Mouse (Mus musculus) embryonic facial prominence, embryonic 12.5 days (tissue): ENCODE measurements at regions not wholly inside any gene's neighbourhood (a gene's known extent, or its start where the extent isn't known, plus 50 kb on each side); places are given as distances from the start of the nearest gene placed in this dataset.

Source experiments
- ATAC-seq: fragments of 200-750 bp; cut with Nextera tagmentation; 2 replicates; pipeline ENCODE4 v1.8.0; 2017; ENCODE audit not compliant: insufficient number of reproducible peaks, insufficient read depth, low FRiP score, low TSS enrichment
- H3K27ac ChIP-seq: fragments of 300-500 bp; sonication (generic); 2 replicates; pipeline ENCODE4 v1.5.1; 2016; ENCODE audit warnings: mild to moderate bottlenecking
- H3K27me3 ChIP-seq: fragments of 300-500 bp; sonication (generic); 2 replicates; pipeline ENCODE4 v1.6.1; 2016; ENCODE audit warnings: mild to moderate bottlenecking, moderate library complexity
- H3K36me3 ChIP-seq: fragments of 300-500 bp; sonication (generic); 2 replicates; pipeline ENCODE4 v1.6.1; 2016; ENCODE audit warnings: mild to moderate bottlenecking
- H3K4me1 ChIP-seq: fragments of 300-500 bp; sonication (generic); 2 replicates; pipeline ENCODE4 v1.6.1; 2016
- H3K4me2 ChIP-seq: fragments of 300-500 bp; sonication (generic); replicated peaks from 2 replicates; pipeline ENCODE4 v1.6.1; 2016; ENCODE audit warnings: mild to moderate bottlenecking, moderate library complexity
- H3K4me3 ChIP-seq: fragments of 300-500 bp; sonication (generic); 2 replicates; pipeline ENCODE4 v1.5.1; 2016; ENCODE audit warnings: mild to moderate bottlenecking
- H3K9ac ChIP-seq: fragments of 300-500 bp; sonication (generic); 2 replicates; pipeline ENCODE4 v1.6.1; 2016; ENCODE audit warnings: mild to moderate bottlenecking, moderate library complexity
- H3K9me3 ChIP-seq: fragments of 300-500 bp; sonication (generic); 2 replicates; pipeline ENCODE4 v1.6.1; 2016; ENCODE audit warnings: mild to moderate bottlenecking, moderate library complexity
- WGBS: fragments of 180-500 bp; shearing (Covaris S2); methylation state at CpG from one replicate; pipeline ENCODE4 v1.1.7; 2016; 5-methylcytosine and 5-hydroxymethylcytosine counted together

- H3K27ac ChIP-seq = no peak overlapping the region
- ATAC-seq = no peak
- WGBS = 95% methylated on average over 6 of the region's 6 CpGs
- no peaks in the 10 kb centered on the region for H3K27me3 ChIP-seq
- H3K36me3 ChIP-seq = no peaks in the 10 kb centered on the region
- H3K9me3 ChIP-seq = no peaks in the 10 kb centered on the region
- no peak overlapping the region for H3K4me3 ChIP-seq
- no peak overlapping the region for H3K4me2 ChIP-seq
- H3K9ac ChIP-seq = no peak overlapping the region
- H3K4me1 ChIP-seq = no peaks in the 10 kb centered on the region
Observed at GRCm38 (mm10) chr8:10781860-10782259, 226.4 kb downstream of the Irs2 start.

- ATAC-seq = no peak
- H3K4me3 ChIP-seq = no peak overlapping the region
- no peaks in the 10 kb centered on the region for H3K36me3 ChIP-seq
- WGBS = 88% methylated on average over 7 of the region's 7 CpGs
- no peaks in the 10 kb centered on the region for H3K27me3 ChIP-seq
- no peaks in the 10 kb centered on the region for H3K9me3 ChIP-seq
- H3K4me1 ChIP-seq = no peaks in the 10 kb centered on the region
- no peak overlapping the region for H3K4me2 ChIP-seq
- H3K27ac ChIP-seq = no peak overlapping the region
- H3K9ac ChIP-seq = no peak overlapping the region
Observed at GRCm38 (mm10) chr8:10779636-10780035, 228.6 kb downstream of the Irs2 start.

DNA sequence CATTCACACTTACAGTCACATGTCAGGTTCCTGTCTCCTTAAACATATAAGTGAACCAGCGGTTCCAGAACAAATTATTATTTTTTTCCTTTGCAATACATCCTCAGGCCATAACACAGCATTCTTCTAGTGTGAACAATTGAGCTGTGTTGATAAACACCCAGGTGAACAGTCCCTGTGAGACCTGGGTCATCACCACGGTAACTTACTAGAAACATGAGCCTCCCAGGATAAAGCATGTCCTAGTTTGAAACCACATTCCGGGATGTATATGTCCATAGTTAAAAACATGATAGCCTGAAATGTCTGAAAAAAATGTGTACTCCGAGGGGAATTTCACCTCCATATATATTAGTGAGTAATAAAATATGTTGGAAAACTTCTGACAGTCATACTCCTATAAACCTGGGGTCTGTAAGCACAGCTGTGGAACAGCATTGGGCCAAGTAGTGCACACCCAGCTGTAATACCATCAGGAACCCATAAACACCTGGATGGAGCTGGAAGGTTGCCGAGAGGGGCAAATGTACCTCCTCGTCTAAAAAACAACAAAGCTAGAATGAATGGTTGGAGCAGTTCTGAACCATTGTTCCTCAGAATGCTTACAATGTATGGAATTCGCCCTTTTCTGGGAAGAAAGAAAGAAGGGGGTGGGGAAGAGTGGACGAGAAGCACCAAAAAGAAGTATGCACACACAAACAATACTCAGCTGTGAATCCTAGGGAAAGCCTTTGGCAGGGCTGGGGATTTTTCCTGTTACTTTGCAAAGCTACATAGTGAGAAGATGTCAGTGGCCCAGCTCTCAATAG, 232.9 kb downstream of the Irs2 start:
- H3K27me3 ChIP-seq = no peaks in the 10 kb centered on the region
- no peak overlapping the region for H3K9ac ChIP-seq
- H3K27ac ChIP-seq = no peak overlapping the region
- 61% methylated on average over 8 of the region's 8 CpGs for WGBS
- no peaks in the 10 kb centered on the region for H3K36me3 ChIP-seq
- no peaks in the 10 kb centered on the region for H3K9me3 ChIP-seq
- H3K4me2 ChIP-seq = no peak overlapping the region
- ATAC-seq = no peak
- H3K4me1 ChIP-seq = no peaks in the 10 kb centered on the region
- no peak overlapping the region for H3K4me3 ChIP-seq

- ATAC-seq = no peak
- WGBS = 88% methylated on average over 3 of the region's 3 CpGs
- Histone ChIP-seq H3K9ac (no peak overlapping the region), H3K27me3 (no peaks in the 10 kb centered on the region), H3K9me3 (no peaks in the 10 kb centered on the region), H3K4me2 (no peak overlapping the region), H3K27ac (no peak overlapping the region), H3K36me3 (no peaks in the 10 kb centered on the region), H3K4me1 (no peaks in the 10 kb centered on the region), H3K4me3 (no peak overlapping the region)
Observed at GRCm38 (mm10) chr8:10774778-10775177, 233.5 kb downstream of the Irs2 start.

DNA sequence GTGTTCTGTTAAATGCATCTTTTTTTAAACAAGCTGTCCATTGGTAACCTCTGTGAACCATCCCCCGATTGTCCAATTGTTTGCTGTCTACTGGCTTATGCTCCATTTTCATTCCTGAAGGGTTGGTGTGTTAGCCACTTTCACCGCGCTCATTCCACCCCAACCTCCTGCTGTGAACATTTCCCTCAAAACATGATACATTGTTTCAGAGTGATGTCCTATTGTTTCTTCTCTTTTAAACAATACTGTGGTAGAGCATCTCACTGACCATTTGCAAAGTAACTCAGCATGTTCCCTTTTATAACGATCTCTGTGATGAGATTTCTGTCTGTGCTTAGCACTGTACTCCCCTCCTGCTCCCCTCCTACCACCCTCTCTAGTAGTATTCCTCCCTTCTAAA, 240.1 kb downstream of the Irs2 start:
- Histone ChIP-seq H3K4me2 (no peak overlapping the region), H3K27me3 (no peaks in the 10 kb centered on the region), H3K9me3 (no peaks in the 10 kb centered on the region), H3K36me3 (no peaks in the 10 kb centered on the region), H3K4me3 (no peak overlapping the region), H3K27ac (no peak overlapping the region), H3K9ac (no peak overlapping the region), H3K4me1 (no peaks in the 10 kb centered on the region)
- no peak for ATAC-seq
- 75% methylated on average over 4 of the region's 4 CpGs for WGBS

- Histone ChIP-seq H3K4me2 (no peak overlapping the region), H3K4me1 (peaks cover 23% of the 10 kb centered on the region), H3K9me3 (no peaks in the 10 kb centered on the region), H3K27ac (no peak overlapping the region), H3K9ac (no peak overlapping the region), H3K4me3 (no peak overlapping the region), H3K27me3 (no peaks in the 10 kb centered on the region), H3K36me3 (no peaks in the 10 kb centered on the region)
- no peak for ATAC-seq
- WGBS = 80% methylated on average over 2 of the region's 2 CpGs
Observed at GRCm38 (mm10) chr8:10763907-10764306, 244.4 kb downstream of the Irs2 start.

DNA sequence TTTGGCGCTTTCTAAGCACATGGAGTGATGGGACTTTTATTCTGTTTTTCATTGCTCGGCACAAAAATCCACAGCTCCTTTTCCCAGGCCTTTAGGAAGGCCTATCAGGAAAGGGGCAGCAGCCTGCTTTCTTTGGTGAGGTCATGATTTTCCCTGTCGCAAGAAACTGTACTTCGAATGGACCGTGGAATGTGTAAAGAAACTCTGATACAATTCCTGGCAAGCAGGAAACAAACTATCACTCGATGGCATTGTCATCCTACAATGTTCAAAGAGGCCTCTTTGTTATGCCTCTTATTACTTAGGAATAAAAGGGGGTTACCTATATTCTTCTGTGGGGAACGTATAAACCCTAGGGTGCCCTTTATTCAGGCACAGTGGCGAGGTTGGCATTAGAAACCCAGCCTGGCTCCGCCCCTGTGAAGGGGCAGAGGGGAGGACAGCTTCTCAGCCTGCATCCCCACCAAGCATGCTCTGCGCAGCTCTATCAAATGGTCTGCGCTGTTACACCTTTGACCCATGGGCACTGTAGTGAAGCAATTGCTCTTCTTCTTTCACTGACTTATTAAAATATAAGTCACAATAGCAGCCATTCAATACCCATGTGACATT, 246.5 kb downstream of the Irs2 start:
- WGBS = 43% methylated on average over 11 of the region's 11 CpGs
- no peak for ATAC-seq
- no peaks in the 10 kb centered on the region for H3K27me3 ChIP-seq
- no peak overlapping the region for H3K4me3 ChIP-seq
- no peaks in the 10 kb centered on the region for H3K36me3 ChIP-seq
- H3K9me3 ChIP-seq = no peaks in the 10 kb centered on the region
- peak overlapping the region; percentile 91 for H3K27ac ChIP-seq
- no peak overlapping the region for H3K4me2 ChIP-seq
- no peak overlapping the region for H3K9ac ChIP-seq
- H3K4me1 ChIP-seq = peaks cover 23% of the 10 kb centered on the region

DNA sequence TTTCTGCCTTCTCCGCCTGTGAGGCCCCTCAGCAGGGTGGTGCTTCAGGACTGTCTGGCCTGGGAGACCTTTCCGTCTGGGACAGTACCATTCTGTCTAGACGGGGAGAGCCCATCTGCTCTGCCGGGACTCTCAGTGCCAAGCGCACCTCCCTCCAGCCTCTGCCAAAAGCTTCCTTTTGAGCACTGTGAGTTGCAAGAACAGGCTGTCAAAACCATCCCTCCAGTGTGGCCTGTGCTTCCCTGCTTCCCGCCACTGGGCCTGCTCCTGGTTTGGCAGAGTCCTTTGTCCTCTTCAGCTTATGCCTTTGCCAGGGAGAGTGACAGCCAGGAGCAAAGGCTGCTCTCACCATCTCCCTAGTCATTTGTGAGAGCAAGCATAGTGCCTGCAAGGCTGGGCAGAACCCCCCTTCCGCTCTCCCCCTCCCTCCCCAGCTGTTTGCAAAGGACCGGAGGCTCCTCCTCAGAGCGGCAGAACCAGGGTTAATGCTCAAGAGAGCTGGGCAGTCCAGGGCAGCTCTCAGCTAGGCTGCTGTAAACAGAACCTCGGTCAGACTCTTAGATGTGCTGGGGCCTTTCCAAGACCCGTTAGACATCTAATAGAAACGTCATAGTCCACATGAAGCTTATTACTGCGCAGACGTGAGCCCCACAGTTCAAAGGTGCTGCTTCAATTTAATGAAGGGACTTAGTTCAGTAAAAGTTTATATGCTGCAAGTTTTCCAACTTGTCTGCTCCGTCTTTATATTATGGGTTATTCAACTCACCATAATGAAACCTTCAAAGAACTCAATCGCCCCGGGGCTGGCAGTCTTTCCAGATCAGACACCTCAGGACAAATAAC, 247.2 kb downstream of the Irs2 start:
- Histone ChIP-seq H3K27me3 (no peaks in the 10 kb centered on the region), H3K9ac (peak overlapping the region; percentile 31; the same call in 1 of the 2 replicates), H3K4me3 (no peak overlapping the region), H3K4me1 (peaks cover 23% of the 10 kb centered on the region), H3K27ac (peak overlapping the region; percentile 91), H3K4me2 (peak overlapping the region; percentile 32), H3K9me3 (no peaks in the 10 kb centered on the region), H3K36me3 (no peaks in the 10 kb centered on the region)
- 7% methylated on average over 17 of the region's 17 CpGs for WGBS
- ATAC-seq = peak; percentile 90

GRCm38 (mm10) chr8:10760231-10760630, 248.0 kb downstream of the Irs2 start:
- Histone ChIP-seq H3K4me2 (peak overlapping the region; percentile 32; the same call in 1 of the 2 replicates), H3K27ac (peak overlapping the region; percentile 91), H3K9me3 (no peaks in the 10 kb centered on the region), H3K27me3 (no peaks in the 10 kb centered on the region), H3K36me3 (no peaks in the 10 kb centered on the region), H3K4me3 (no peak overlapping the region), H3K9ac (no peak overlapping the region), H3K4me1 (peaks cover 23% of the 10 kb centered on the region)
- ATAC-seq = no peak
- WGBS = 45% methylated on average over 6 of the region's 6 CpGs

DNA sequence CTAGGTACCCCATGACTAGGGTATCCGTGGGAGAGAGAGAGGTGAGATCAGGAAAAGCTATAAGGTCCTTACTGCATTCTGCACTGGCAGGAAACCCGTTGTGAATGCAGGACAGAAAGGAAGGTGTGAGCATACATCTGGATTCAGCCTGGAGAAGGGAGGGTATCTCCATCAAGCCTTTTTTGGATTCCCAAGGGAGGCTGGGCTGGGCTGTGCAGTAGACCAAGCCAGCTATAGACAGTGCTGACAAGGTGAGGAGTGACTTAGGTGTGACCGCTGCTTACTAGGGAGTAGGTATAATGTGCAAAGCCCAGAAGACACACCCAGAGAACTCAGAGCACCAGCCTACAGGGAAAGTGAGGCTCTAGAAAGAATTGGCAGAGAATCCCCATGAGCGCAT, 250.1 kb downstream of the Irs2 start:
- Histone ChIP-seq H3K36me3 (no peaks in the 10 kb centered on the region), H3K4me1 (peaks cover 23% of the 10 kb centered on the region), H3K27ac (no peak overlapping the region), H3K9ac (no peak overlapping the region), H3K4me3 (no peak overlapping the region), H3K9me3 (no peaks in the 10 kb centered on the region), H3K4me2 (no peak overlapping the region), H3K27me3 (no peaks in the 10 kb centered on the region)
- ATAC-seq = no peak
- 85% methylated on average over 4 of the region's 4 CpGs for WGBS

- Histone ChIP-seq H3K27ac (no peak overlapping the region), H3K9ac (no peak overlapping the region), H3K9me3 (no peaks in the 10 kb centered on the region), H3K27me3 (no peaks in the 10 kb centered on the region), H3K4me1 (peaks cover 1% of the 10 kb centered on the region; the same call in 1 of the 2 replicates), H3K36me3 (no peaks in the 10 kb centered on the region), H3K4me2 (no peak overlapping the region), H3K4me3 (no peak overlapping the region)
- WGBS = 80% methylated on average over 4 of the region's 4 CpGs
- no peak for ATAC-seq
Observed at GRCm38 (mm10) chr8:10754986-10755308, 253.3 kb downstream of the Irs2 start.
